Mouse (Mus musculus): ENCODE results near the gene Cnnm2. TPM values are rescaled to one million over a fixed set of nuclear protein-coding genes. Genes with fewer than 3 reads are reported as not detected.
"Not testable (repeated sequence)": the region's sequence is repeated elsewhere in the genome, so short reads cannot be mapped to it uniquely, and the experiment has no call there.

Cnnm2 gene
- polyA plus RNA-seq, 1 experiment from 2014 or later, result 2.7 TPM

- Histone ChIP-seq H3K4me3 (ENCODE audit: low read length) (no peak overlapping the region), H3K9me3 (replicated peaks; ENCODE audit: control insufficient read depth, low read length) (no peaks in the 10 kb centered on the region), H3K9ac (ENCODE audit: low read length) (no peak overlapping the region), H3K27me3 (ENCODE audit: control insufficient read depth, insufficient read depth, low read length) (no peaks in the 10 kb centered on the region), H3K36me3 (ENCODE audit: control insufficient read depth, insufficient read depth) (no peaks in the 10 kb centered on the region), H3K27ac (ENCODE audit: low read length) (no peak overlapping the region), H3K4me1 (ENCODE audit: control insufficient read depth, insufficient read depth, low read length) (no peaks in the 10 kb centered on the region), H3K4me2 (ENCODE audit: low read depth, low read length) (no peak overlapping the region)
- WGBS, result 54% methylated on average over 5 of the region's 5 CpGs
- no peak for ATAC-seq (replicated peaks; ENCODE audit: extremely low read depth, insufficient read depth, low FRiP score)
Observed at GRCm38 (mm10) chr19:46752235-46752634, 9.2 kb upstream of the Cnnm2 start.

- Histone ChIP-seq H3K4me2 (ENCODE audit: low read depth, low read length) (no peak overlapping the region), H3K9ac (ENCODE audit: low read length) (no peak overlapping the region), H3K9me3 (replicated peaks; ENCODE audit: control insufficient read depth, low read length) (no peaks in the 10 kb centered on the region), H3K27ac (ENCODE audit: low read length) (no peak overlapping the region), H3K27me3 (ENCODE audit: control insufficient read depth, insufficient read depth, low read length) (no peaks in the 10 kb centered on the region), H3K4me1 (ENCODE audit: control insufficient read depth, insufficient read depth, low read length) (no peaks in the 10 kb centered on the region), H3K4me3 (ENCODE audit: low read length) (no peak overlapping the region), H3K36me3 (ENCODE audit: control insufficient read depth, insufficient read depth) (no peaks in the 10 kb centered on the region)
- 42% methylated on average over 9 of the region's 9 CpGs for WGBS
- no peak for ATAC-seq (replicated peaks; ENCODE audit: extremely low read depth, insufficient read depth, low FRiP score)
Observed at GRCm38 (mm10) chr19:46755066-46755465, 6.3 kb upstream of the Cnnm2 start.

GRCm38 (mm10) chr19:46756221-46756620 lies 5.2 kb upstream of the Cnnm2 start:
- Histone ChIP-seq H3K4me2 (ENCODE audit: low read depth, low read length) (no peak overlapping the region), H3K9ac (ENCODE audit: low read length) (no peak overlapping the region), H3K9me3 (replicated peaks; ENCODE audit: control insufficient read depth, low read length) (no peaks in the 10 kb centered on the region), H3K36me3 (ENCODE audit: control insufficient read depth, insufficient read depth) (no peaks in the 10 kb centered on the region), H3K27ac (ENCODE audit: low read length) (no peak overlapping the region), H3K4me3 (ENCODE audit: low read length) (no peak overlapping the region), H3K4me1 (ENCODE audit: control insufficient read depth, insufficient read depth, low read length) (no peaks in the 10 kb centered on the region), H3K27me3 (ENCODE audit: control insufficient read depth, insufficient read depth, low read length) (no peaks in the 10 kb centered on the region)
- 83% methylated on average over 4 of the region's 4 CpGs for WGBS
- no peak for ATAC-seq (replicated peaks; ENCODE audit: extremely low read depth, insufficient read depth, low FRiP score)

- H3K4me1 ChIP-seq (ENCODE audit: control insufficient read depth, insufficient read depth, low read length), result 0 out of 2 replicates have a peak, but pooled peaks cover 7% of the 10 kb centered on the region
- H3K4me2 ChIP-seq (ENCODE audit: low read depth, low read length), result no peak overlapping the region
- H3K4me3 ChIP-seq (ENCODE audit: low read length), result no peak overlapping the region
- H3K27ac ChIP-seq (ENCODE audit: low read length), result no peak overlapping the region
- no peaks in the 10 kb centered on the region for H3K9me3 ChIP-seq (replicated peaks; ENCODE audit: control insufficient read depth, low read length)
- no peaks in the 10 kb centered on the region for H3K27me3 ChIP-seq (ENCODE audit: control insufficient read depth, insufficient read depth, low read length)
- no peak for ATAC-seq (replicated peaks; ENCODE audit: extremely low read depth, insufficient read depth, low FRiP score)
- 53% methylated on average over 8 of the region's 8 CpGs for WGBS
- no peaks in the 10 kb centered on the region for H3K36me3 ChIP-seq (ENCODE audit: control insufficient read depth, insufficient read depth)
- no peak overlapping the region for H3K9ac ChIP-seq (ENCODE audit: low read length)
Observed at GRCm38 (mm10) chr19:46759096-46759495, 2.3 kb upstream of the Cnnm2 start.

GRCm38 (mm10) chr19:46759909-46760308 lies 1.5 kb upstream of the Cnnm2 start:
- ATAC-seq (replicated peaks; ENCODE audit: extremely low read depth, insufficient read depth, low FRiP score); H3K9ac ChIP-seq (ENCODE audit: low read length); H3K9me3 ChIP-seq (replicated peaks; ENCODE audit: control insufficient read depth, low read length); H3K4me1 ChIP-seq (ENCODE audit: control insufficient read depth, insufficient read depth, low read length); H3K4me3 ChIP-seq (ENCODE audit: low read length); H3K36me3 ChIP-seq (ENCODE audit: control insufficient read depth, insufficient read depth); H3K27ac ChIP-seq (ENCODE audit: low read length); H3K4me2 ChIP-seq (ENCODE audit: low read depth, low read length); H3K27me3 ChIP-seq (ENCODE audit: control insufficient read depth, insufficient read depth, low read length): not testable (repeated sequence)
- WGBS, result 83% methylated on average over 10 of the region's 10 CpGs

GRCm38 (mm10) chr19:46760375-46761160 lies 828 bp upstream of the Cnnm2 start:
- H3K9me3 ChIP-seq (replicated peaks; ENCODE audit: control insufficient read depth, low read length), result no peaks in the 10 kb centered on the region
- no peaks in the 10 kb centered on the region for H3K36me3 ChIP-seq (ENCODE audit: control insufficient read depth, insufficient read depth)
- 0 out of 2 replicates have a peak, but pooled peaks cover 9% of the 10 kb centered on the region for H3K4me1 ChIP-seq (ENCODE audit: control insufficient read depth, insufficient read depth, low read length)
- ATAC-seq (replicated peaks; ENCODE audit: extremely low read depth, insufficient read depth, low FRiP score), result peak; percentile 66
- 19% methylated on average over 29 of the region's 29 CpGs for WGBS
- no peaks in the 10 kb centered on the region for H3K27me3 ChIP-seq (ENCODE audit: control insufficient read depth, insufficient read depth, low read length)
- H3K4me2 ChIP-seq (ENCODE audit: low read depth, low read length), result peak overlapping the region; percentile 100
- H3K9ac ChIP-seq (ENCODE audit: low read length), result peak overlapping the region; percentile 53
- H3K4me3 ChIP-seq (ENCODE audit: low read length), result peak overlapping the region; percentile 85
- H3K27ac ChIP-seq (ENCODE audit: low read length), result peak overlapping the region; percentile 75

- H3K4me3 ChIP-seq (ENCODE audit: low read length), result peak overlapping the region; percentile 85
- no peak for ATAC-seq (replicated peaks; ENCODE audit: extremely low read depth, insufficient read depth, low FRiP score)
- peak overlapping the region; percentile 74 for H3K27ac ChIP-seq (ENCODE audit: low read length)
- H3K9ac ChIP-seq (ENCODE audit: low read length), result peak overlapping the region; percentile 84
- H3K4me2 ChIP-seq (ENCODE audit: low read depth, low read length), result peak overlapping the region; percentile 98
- no peaks in the 10 kb centered on the region for H3K36me3 ChIP-seq (ENCODE audit: control insufficient read depth, insufficient read depth)
- WGBS, result under 1% methylated on average over 36 of the region's 36 CpGs
- H3K4me1 ChIP-seq (ENCODE audit: control insufficient read depth, insufficient read depth, low read length), result 0 out of 2 replicates have a peak, but pooled peaks cover 9% of the 10 kb centered on the region
- H3K27me3 ChIP-seq (ENCODE audit: control insufficient read depth, insufficient read depth, low read length), result no peaks in the 10 kb centered on the region
- H3K9me3 ChIP-seq (replicated peaks; ENCODE audit: control insufficient read depth, low read length), result no peaks in the 10 kb centered on the region
Observed at GRCm38 (mm10) chr19:46761971-46762290, 535 bp downstream of the Cnnm2 start.

GRCm38 (mm10) chr19:46762291-46762991 lies 1.0 kb downstream of the Cnnm2 start:
- Histone ChIP-seq H3K4me1 (ENCODE audit: control insufficient read depth, insufficient read depth, low read length) (0 out of 2 replicates have a peak, but pooled peaks cover 9% of the 10 kb centered on the region), H3K4me3 (ENCODE audit: low read length) (peak overlapping the region; percentile 85), H3K9ac (ENCODE audit: low read length) (peak overlapping the region; percentile 84), H3K36me3 (ENCODE audit: control insufficient read depth, insufficient read depth) (no peaks in the 10 kb centered on the region), H3K4me2 (ENCODE audit: low read depth, low read length) (peak overlapping the region; percentile 98), H3K9me3 (replicated peaks; ENCODE audit: control insufficient read depth, low read length) (no peaks in the 10 kb centered on the region), H3K27ac (ENCODE audit: low read length) (no peak overlapping the region), H3K27me3 (ENCODE audit: control insufficient read depth, insufficient read depth, low read length) (no peaks in the 10 kb centered on the region)
- under 1% methylated on average over 50 of the region's 50 CpGs for WGBS
- ATAC-seq (replicated peaks; ENCODE audit: extremely low read depth, insufficient read depth, low FRiP score), result no peak

GRCm38 (mm10) chr19:46762992-46763342 lies 1.6 kb downstream of the Cnnm2 start:
- Histone ChIP-seq H3K4me2 (ENCODE audit: low read depth, low read length) (peak overlapping the region; percentile 98), H3K9me3 (replicated peaks; ENCODE audit: control insufficient read depth, low read length) (no peaks in the 10 kb centered on the region), H3K4me1 (ENCODE audit: control insufficient read depth, insufficient read depth, low read length) (0 out of 2 replicates have a peak, but pooled peaks cover 9% of the 10 kb centered on the region), H3K27ac (ENCODE audit: low read length) (no peak overlapping the region), H3K36me3 (ENCODE audit: control insufficient read depth, insufficient read depth) (no peaks in the 10 kb centered on the region), H3K27me3 (ENCODE audit: control insufficient read depth, insufficient read depth, low read length) (no peaks in the 10 kb centered on the region), H3K4me3 (ENCODE audit: low read length) (peak overlapping the region; percentile 85), H3K9ac (ENCODE audit: low read length) (peak overlapping the region; percentile 84)
- WGBS, result 3% methylated on average over 19 of the region's 19 CpGs
- no peak for ATAC-seq (replicated peaks; ENCODE audit: extremely low read depth, insufficient read depth, low FRiP score)
